Mouse (Mus musculus) MEL (cell line): ENCODE results near the gene Foxk2. TPM values are rescaled to one million over a fixed set of nuclear protein-coding genes. Genes with fewer than 3 reads are reported as not detected.

Source experiments
- DNase-seq: peaks from one replicate; pipeline ENCODE4 v3.0.0; 2011; ENCODE audit warnings: low read depth, low spot score
- H3K27ac ChIP-seq: 2 replicates; pipeline ENCODE4 v1.5.1; 2012; ENCODE audit warnings: low read depth, mild to moderate bottlenecking, control low read depth, low read length, moderate library complexity; ENCODE audit not compliant: control insufficient read depth
- H3K27me3 ChIP-seq, 2 experiments: fragments of 150-350 bp in 1 of 2; sonication (generic) in 1 of 2; 2 replicates each; pipeline ENCODE4 v1.6.1; 2012; ENCODE audit warnings: low read length in 2 of 2, mild to moderate bottlenecking in 2 of 2, improper control_type of control experiment in 1 of 2, moderate library complexity in 1 of 2; ENCODE audit not compliant: insufficient read depth in 2 of 2, control insufficient read depth in 1 of 2
- H3K36me3 ChIP-seq, 2 experiments: 2 replicates each; pipeline ENCODE4 v1.6.1; 2012 to 2014; ENCODE audit warnings: low read length in 2 of 2, improper control_type of control experiment in 1 of 2, inconsistent platforms in 1 of 2, mild to moderate bottlenecking in 1 of 2; ENCODE audit not compliant: insufficient read depth in 2 of 2, control insufficient read depth in 1 of 2
- H3K4me1 ChIP-seq, 2 experiments: fragments of 150-350 bp in 1 of 2; sonication (generic) in 1 of 2; 2 replicates each; pipeline ENCODE4 v1.6.1; 2012; ENCODE audit warnings: low read length in 2 of 2, improper control_type of control experiment in 1 of 2, mild to moderate bottlenecking in 1 of 2; ENCODE audit not compliant: insufficient read depth in 2 of 2, control insufficient read depth in 1 of 2
- H3K4me3 ChIP-seq, 2 experiments: fragments of 150-350 bp in 1 of 2; sonication (generic) in 1 of 2; 2 replicates each; pipeline ENCODE4 v1.5.1; 2012; ENCODE audit warnings: low read depth in 2 of 2, low read length in 2 of 2, mild to moderate bottlenecking in 2 of 2, moderate library complexity in 2 of 2, control low read depth in 1 of 2, improper control_type of control experiment in 1 of 2; ENCODE audit not compliant: control insufficient read depth in 1 of 2, insufficient read depth in 1 of 2
- H3K79me2 ChIP-seq: 2 replicates; pipeline ENCODE4 v1.6.1; 2012; ENCODE audit warnings: mild to moderate bottlenecking, low read length, moderate library complexity; ENCODE audit not compliant: control insufficient read depth, poor library complexity, insufficient read depth
- H3K9ac ChIP-seq: 2 replicates; pipeline ENCODE4 v1.6.1; 2012; ENCODE audit warnings: low read depth, mild to moderate bottlenecking, control low read depth, low read length, moderate library complexity; ENCODE audit not compliant: control insufficient read depth, poor library complexity, severe bottlenecking
- H3K9me3 ChIP-seq: fragments of 150-350 bp; sonication (generic); replicated peaks from 2 replicates; pipeline ENCODE4 v1.6.1; 2012; ENCODE audit warnings: mild to moderate bottlenecking, low read length, improper control_type of control experiment, moderate library complexity; ENCODE audit not compliant: insufficient read depth
- E2F4 ChIP-seq: IDR thresholded peaks from 2 replicates; pipeline ENCODE4 v1.6.1; 2011; ENCODE audit warnings: low read depth, low read length, improper control_type of control experiment, borderline replicate concordance
- ELF1 ChIP-seq: IDR thresholded peaks from 2 replicates; pipeline ENCODE4 v1.6.1; 2014; ENCODE audit warnings: low read depth, mild to moderate bottlenecking, inconsistent platforms, low read length, improper control_type of control experiment, moderate library complexity
- EP300 ChIP-seq, 2 experiments: IDR thresholded peaks; 2 replicates each; pipeline ENCODE4 v1.6.1; 2011; ENCODE audit warnings: improper control_type of control experiment in 2 of 2, low read length in 2 of 2, low read depth in 1 of 2, mild to moderate bottlenecking in 1 of 2
- GABPA ChIP-seq: IDR thresholded peaks from 2 replicates; pipeline ENCODE4 v1.6.1; 2012; ENCODE audit warnings: low read depth, mild to moderate bottlenecking, inconsistent platforms, low read length, improper control_type of control experiment, moderate library complexity
- HCFC1 ChIP-seq: IDR thresholded peaks from 2 replicates; pipeline ENCODE4 v1.6.1; 2012; ENCODE audit warnings: low read depth, mild to moderate bottlenecking, inconsistent platforms, low read length, improper control_type of control experiment, moderate library complexity
- JUND ChIP-seq: IDR thresholded peaks from 2 replicates; pipeline ENCODE4 v1.6.1; 2011; ENCODE audit warnings: low read depth, mild to moderate bottlenecking, improper control_type of control experiment, low read length
- KAT2A ChIP-seq: conservative IDR thresholded peaks from 2 replicates; pipeline ENCODE4 v1.6.1; 2012; ENCODE audit warnings: low read depth, low read length, improper control_type of control experiment, inconsistent platforms
- MAX ChIP-seq: IDR thresholded peaks from 2 replicates; pipeline ENCODE4 v1.6.1; 2011; ENCODE audit warnings: low read length, improper control_type of control experiment
- MEF2A ChIP-seq: IDR thresholded peaks from 2 replicates; pipeline ENCODE4 v1.6.1; 2014; ENCODE audit warnings: low read depth, mild to moderate bottlenecking, inconsistent platforms, low read length, improper control_type of control experiment; ENCODE audit not compliant: poor library complexity, insufficient replicate concordance, severe bottlenecking; ENCODE audit errors: extremely low read depth
- MYB ChIP-seq: IDR thresholded peaks from 2 replicates; pipeline ENCODE4 v1.6.1; 2011; ENCODE audit warnings: mild to moderate bottlenecking, low read depth, low read length, improper control_type of control experiment
- POLR2AphosphoS5 ChIP-seq: IDR thresholded peaks from 2 replicates; pipeline ENCODE4 v1.6.1; 2012; ENCODE audit warnings: low read depth, borderline replicate concordance, mild to moderate bottlenecking, inconsistent platforms, low read length, moderate library complexity, mixed read lengths
- RCOR1 ChIP-seq: IDR thresholded peaks from 2 replicates; pipeline ENCODE4 v1.6.1; 2012; ENCODE audit warnings: low read depth, mild to moderate bottlenecking, inconsistent platforms, low read length, improper control_type of control experiment
- SIN3A ChIP-seq: IDR thresholded peaks from 2 replicates; pipeline ENCODE4 v1.6.1; 2012; ENCODE audit warnings: low read length, improper control_type of control experiment, inconsistent platforms
- TAL1 ChIP-seq: IDR thresholded peaks from 2 replicates; pipeline ENCODE4 v1.6.1; 2012; ENCODE audit warnings: mild to moderate bottlenecking, inconsistent platforms, low read length, moderate library complexity, mixed read lengths
- TCF12 ChIP-seq: IDR thresholded peaks from 2 replicates; pipeline ENCODE4 v1.6.1; 2014; ENCODE audit warnings: low read depth, mild to moderate bottlenecking, inconsistent platforms, low read length, improper control_type of control experiment, moderate library complexity
- USF1 ChIP-seq: IDR thresholded peaks from 2 replicates; pipeline ENCODE4 v1.6.1; 2014; ENCODE audit warnings: low read depth, mild to moderate bottlenecking, inconsistent platforms, low read length, improper control_type of control experiment, moderate library complexity
- ZC3H11A ChIP-seq: IDR thresholded peaks from 2 replicates; pipeline ENCODE4 v1.6.1; 2012; ENCODE audit warnings: low read depth, mild to moderate bottlenecking, inconsistent platforms, low read length, improper control_type of control experiment
- ZKSCAN1 ChIP-seq: IDR thresholded peaks from 2 replicates; pipeline ENCODE4 v1.6.1; 2012; ENCODE audit warnings: low read depth, mild to moderate bottlenecking, inconsistent platforms, low read length, improper control_type of control experiment, moderate library complexity
- ZMIZ1 ChIP-seq: IDR thresholded peaks from 2 replicates; pipeline ENCODE4 v1.6.1; 2012; ENCODE audit warnings: low read depth, mild to moderate bottlenecking, inconsistent platforms, low read length, improper control_type of control experiment, moderate library complexity
- ZNF384 ChIP-seq: IDR thresholded peaks from 2 replicates; pipeline ENCODE4 v1.6.1; 2012; ENCODE audit warnings: low read depth, mild to moderate bottlenecking, inconsistent platforms, low read length, improper control_type of control experiment
- polyA plus RNA-seq, 2 experiments: library from polyadenylated mRNA; stranded (reverse) in 1 of 2; unstranded in 1 of 2; fragments of >175 nt in 1 of 2; fragments of >200 nt in 1 of 2; gene quantifications; 2 replicates each; pipeline versions ENCODE4 v1.2.1 to v1.2.4; 2012; ENCODE audit warnings: low replicate concordance in 2 of 2, low read depth in 1 of 2; ENCODE audit not compliant: insufficient read length in 2 of 2, insufficient read depth in 1 of 2, missing spikeins in 1 of 2
- total RNA-seq: library from RNA; depleted of rRNA; stranded (reverse); fragments of 300-350 nt; gene quantifications from 2 replicates; pipeline ENCODE4 v1.2.3, GENCODE M21; 2012

The Foxk2 gene
- total and polyA plus RNA-seq, 3 experiments, result 64.5 to 317 (median 68.0) TPM

GRCm38 (mm10) chr11:121298493-121298892 is 38.7 kb downstream of the Foxk2 start:
- no peaks in the 10 kb centered on the region for H3K27me3 ChIP-seq
- TF ChIP-seq TAL1 (no peak), ZNF384 (no peak), ZKSCAN1 (no peak), SIN3A (no peak), EP300 (IDR thresholded peaks at IDR 0.05; ENCODE audit: low read depth in 1 of 2, low read length in 2 of 2) (no peak), E2F4 (no peak), ELF1 (no peak), ZC3H11A (no peak), TCF12 (no peak), HCFC1 (no peak), RCOR1 (no peak), GABPA (no peak), MAX (no peak), MEF2A (no peak), MYB (no peak), ZMIZ1 (no peak), USF1 (no peak)

GRCm38 (mm10) chr11:121300265-121300664 is 40.5 kb downstream of the Foxk2 start:
- no peaks in the 10 kb centered on the region; the same call in 1 of the 2 replicates for H3K79me2 ChIP-seq
- no peak overlapping the region for H3K27ac ChIP-seq
- TF ChIP-seq ELF1, result no peak
- TF ChIP-seq KAT2A, result no peak
- TF ChIP-seq E2F4, result no peak
- no peak for TF ChIP-seq MYB
- no peak for TF ChIP-seq USF1
- no peak for TF ChIP-seq POLR2AphosphoS5
- no peak for TF ChIP-seq ZNF384
- no peak for TF ChIP-seq MEF2A
- TF ChIP-seq JUND, result no peak
- no peak for DNase-seq
- no peak overlapping the region for H3K4me3 ChIP-seq
- H3K36me3 ChIP-seq, result peaks cover 0 to 38% of the 10 kb centered on the region in 2 experiments; a peak in 2 of 4 replicates
- no peaks in the 10 kb centered on the region for H3K27me3 ChIP-seq
- no peaks in the 10 kb centered on the region for H3K4me1 ChIP-seq
- H3K9ac ChIP-seq, result no peak overlapping the region
- no peaks in the 10 kb centered on the region for H3K9me3 ChIP-seq

More at GRCm38 (mm10) chr11:121298493-121298892, 38.7 kb downstream of the Foxk2 start:
- Histone ChIP-seq H3K4me3 (no peak overlapping the region), H3K9ac (no peak overlapping the region), H3K4me1 (no peaks in the 10 kb centered on the region), H3K9me3 (no peaks in the 10 kb centered on the region), H3K36me3 (peaks cover 0 to 46% of the 10 kb centered on the region in 2 experiments; a peak in 2 of 4 replicates), H3K79me2 (no peaks in the 10 kb centered on the region; the same call in 1 of the 2 replicates), H3K27ac (no peak overlapping the region)
- DNase-seq, result no peak
